In the genomic region with DNA sequence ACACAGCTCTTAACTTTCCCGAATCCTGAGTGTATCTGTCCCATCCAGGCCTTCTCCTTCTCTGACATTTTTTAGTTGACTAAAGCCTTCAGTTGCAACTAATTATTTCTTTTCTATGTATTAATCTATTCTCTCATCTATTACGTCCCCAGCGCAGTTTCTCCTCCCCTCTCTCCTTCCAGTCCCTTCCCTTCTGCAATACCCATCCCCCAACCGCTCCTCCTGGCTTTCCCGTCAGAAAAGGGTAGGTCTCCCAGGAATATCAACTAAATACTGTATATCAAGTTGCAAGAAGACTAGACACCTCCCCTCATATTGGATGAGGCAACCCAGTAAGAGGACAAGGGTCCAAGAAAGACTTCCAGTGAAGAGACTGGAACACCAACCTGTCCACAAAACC, we compare ENCODE assay signal across 8 mouse cellular contexts. TPM values are rescaled to one million over a fixed set of nuclear protein-coding genes. Genes with fewer than 3 reads are reported as not detected.
DNase-seq lines count a peak whose midpoint lies in the region; ATAC-seq and TF ChIP-seq lines count a peak whose summit lies in the region.

No protein-coding gene starts in this region.

- H3K4me3 ChIP-seq in erythroblast, embryonic 14.5 days (replicated peaks), result peak overlapping the region; percentile 46
- peak overlapping the region; percentile 34; the same call in 1 of the 2 replicates for H3K4me3 ChIP-seq in lung, postnatal 0 days (ENCODE audit: low read depth, low read length)
- no peak overlapping the region for H3K4me3 ChIP-seq in lung, adult 2 months (replicated peaks; ENCODE audit: extremely low read depth, low read depth, low read length)
- H3K4me3 ChIP-seq in limb, embryonic 15.5 days, result peak overlapping the region; percentile 32
- peak overlapping the region; percentile 39 for H3K4me3 ChIP-seq in stomach, embryonic 15.5 days (replicated peaks)

- TF ChIP-seq EP300 in lung, postnatal 0 days (IDR thresholded peaks at IDR 0.05), result no peak

- no peak for ATAC-seq in erythroblast, adult 5-6 weeks (replicated peaks; ENCODE audit: low FRiP score, poor library complexity, severe bottlenecking)
- no peak for ATAC-seq in lung, postnatal 0 days
- no peak for ATAC-seq in limb, embryonic 15.5 days (ENCODE audit: insufficient number of reproducible peaks, low FRiP score, low TSS enrichment, low read depth)
- ATAC-seq in stomach, embryonic 15.5 days (ENCODE audit: insufficient read depth, low FRiP score, low read depth), result no peak

- no peak for TF ChIP-seq POLR2A in lung, adult 2 months (IDR thresholded peaks at IDR 0.05; ENCODE audit: borderline replicate concordance, extremely low read depth, low read depth, low read length)

- H3K27me3 ChIP-seq in erythroblast, embryonic 14.5 days (ENCODE audit: control insufficient read depth), result peaks cover 37% of the 10 kb centered on the region
- 0 out of 2 replicates have a peak, but pooled peaks cover 4% of the 10 kb centered on the region for H3K27me3 ChIP-seq in lung, postnatal 0 days (replicated peaks; ENCODE audit: insufficient read depth, low read length)
- no peaks in the 10 kb centered on the region for H3K27me3 ChIP-seq in limb, embryonic 15.5 days
- H3K27me3 ChIP-seq in stomach, embryonic 15.5 days (replicated peaks), result peaks cover 9% of the 10 kb centered on the region; the same call in 1 of the 2 replicates

- H3K4me2 ChIP-seq in lung, postnatal 0 days (replicated peaks; ENCODE audit: low read depth, low read length), result peak overlapping the region; percentile 57
- peak overlapping the region; percentile 56 for H3K4me2 ChIP-seq in limb, embryonic 15.5 days
- peak overlapping the region; percentile 75 for H3K4me2 ChIP-seq in stomach, embryonic 15.5 days

- H3K9me3 ChIP-seq in erythroblast, embryonic 14.5 days (ENCODE audit: control insufficient read depth, low read length), result peaks cover 3% of the 10 kb centered on the region
- no peaks in the 10 kb centered on the region for H3K9me3 ChIP-seq in lung, postnatal 0 days (ENCODE audit: low read length)
- no peaks in the 10 kb centered on the region for H3K9me3 ChIP-seq in limb, embryonic 15.5 days
- no peaks in the 10 kb centered on the region for H3K9me3 ChIP-seq in stomach, embryonic 15.5 days

- TF ChIP-seq CTCF in lung, postnatal 0 days (IDR thresholded peaks at IDR 0.05), result no peak
- no peak for TF ChIP-seq CTCF in lung, adult 2 months (IDR thresholded peaks at IDR 0.05; ENCODE audit: insufficient read depth, low read length)

- H3K27ac ChIP-seq in lung, postnatal 0 days (ENCODE audit: low read length), result no peak overlapping the region
- no peak overlapping the region for H3K27ac ChIP-seq in limb, embryonic 15.5 days
- no peak overlapping the region for H3K27ac ChIP-seq in stomach, embryonic 15.5 days

- DNase-seq in lung, postnatal 0 days (ENCODE audit: low spot score), result no peak
- no peak for DNase-seq in lung, adult 2 months
- DNase-seq in left cerebral cortex, adult 8-10 months (ENCODE audit: low spot score in 2 of 2), result no peak
- DNase-seq in T-cell, adult 2 months (ENCODE audit: low spot score), result no peak

- H3K36me3 ChIP-seq in erythroblast, embryonic 14.5 days (ENCODE audit: control insufficient read depth), result no peaks in the 10 kb centered on the region
- no peaks in the 10 kb centered on the region for H3K36me3 ChIP-seq in lung, postnatal 0 days (ENCODE audit: insufficient read depth, low read length)
- no peaks in the 10 kb centered on the region for H3K36me3 ChIP-seq in limb, embryonic 15.5 days
- no peaks in the 10 kb centered on the region for H3K36me3 ChIP-seq in stomach, embryonic 15.5 days

- 3% methylated on average over 5 of the region's 5 CpGs for WGBS in lung, postnatal 0 days
- 30% methylated on average over 5 of the region's 5 CpGs for whole genome bisulfite sequencing in lung, adult 2 months
- 20% methylated on average over 5 of the region's 5 CpGs for WGBS in limb, embryonic 15.5 days
- WGBS in stomach, embryonic 15.5 days, result 10% methylated on average over 5 of the region's 5 CpGs

- peaks cover 40% of the 10 kb centered on the region for H3K4me1 ChIP-seq in erythroblast, embryonic 14.5 days (ENCODE audit: control insufficient read depth)
- no peaks in the 10 kb centered on the region for H3K4me1 ChIP-seq in lung, postnatal 0 days (ENCODE audit: insufficient read depth, low read depth, low read length)
- no peaks in the 10 kb centered on the region for H3K4me1 ChIP-seq in lung, adult 2 months (ENCODE audit: control insufficient read depth, insufficient read depth, low read length)
- H3K4me1 ChIP-seq in limb, embryonic 15.5 days, result peaks cover 4% of the 10 kb centered on the region
- H3K4me1 ChIP-seq in stomach, embryonic 15.5 days, result peaks cover 10% of the 10 kb centered on the region; the same call in 1 of the 2 replicates

- H3K9ac ChIP-seq in lung, postnatal 0 days (replicated peaks; ENCODE audit: low read depth), result no peak overlapping the region; the same call in 1 of the 2 replicates
- H3K9ac ChIP-seq in limb, embryonic 15.5 days, result no peak overlapping the region
- no peak overlapping the region for H3K9ac ChIP-seq in stomach, embryonic 15.5 days

RNA-seq across cellular contexts. Expression of a gene that starts 22.0 kb away (rescaled TPM):
- polyA plus RNA-seq in erythroblast, embryonic 14.5 days (2012), result not detected in 2 replicates
- not detected in 2 replicates for total RNA-seq in erythroblast, adult 5-6 weeks (2015; ENCODE audit: low replicate concordance)
- not detected in 2 replicates for total RNA-seq in erythroblast, adult 5-6 weeks (2017; ENCODE audit: low replicate concordance)
- 3.7 and 4.4 TPM in 2 replicates for polyA plus RNA-seq in lung, postnatal 0 days (2015; fragmentation: Nextera tagmentation; extraction: Ambion mirVana)
- 8.0 and 10.8 TPM in 2 replicates for polyA plus RNA-seq in lung, adult 2 months (2012; rRNA removed)
- polyA plus RNA-seq in limb, embryonic 15.5 days (2015; fragmentation: Nextera tagmentation; extraction: Ambion mirVana), result 4.6 and 5.5 TPM in 2 replicates
- 3.1 and 4.1 TPM in 2 replicates for polyA plus RNA-seq in stomach, embryonic 15.5 days (2015; fragmentation: Nextera tagmentation; extraction: Ambion mirVana)
- 1 to 10 TPM in 3 of 4 experiments, under 1 TPM in 1; 0.70 to 1.3 (median 1.1) TPM for total RNA-seq in left cerebral cortex, adult 8-10 months (2022)

RNA-seq across cellular contexts. Expression of a gene that starts 22.8 kb away (rescaled TPM):
- not detected in 2 replicates for polyA plus RNA-seq in erythroblast, embryonic 14.5 days (2012)
- total RNA-seq in erythroblast, adult 5-6 weeks (2015; ENCODE audit: low replicate concordance), result not detected in 2 replicates
- not detected in 2 replicates for total RNA-seq in erythroblast, adult 5-6 weeks (2017; ENCODE audit: low replicate concordance)
- polyA plus RNA-seq in lung, postnatal 0 days (2015; fragmentation: Nextera tagmentation; extraction: Ambion mirVana), result 0.02 TPM in 2 replicates
- polyA plus RNA-seq in lung, adult 2 months (2012; rRNA removed), result 0.34 and 0.38 TPM in 2 replicates
- 0.15 and 0.20 TPM in 2 replicates for polyA plus RNA-seq in limb, embryonic 15.5 days (2015; fragmentation: Nextera tagmentation; extraction: Ambion mirVana)
- polyA plus RNA-seq in stomach, embryonic 15.5 days (2015; fragmentation: Nextera tagmentation; extraction: Ambion mirVana), result 0.10 and 0.21 TPM in 2 replicates
- under 1 TPM; 0.08 to 0.49 (median 0.23) TPM for total RNA-seq in left cerebral cortex, adult 8-10 months (2022)

RNA-seq across cellular contexts. Expression of a gene that starts 29.3 kb away (rescaled TPM):
- polyA plus RNA-seq in erythroblast, embryonic 14.5 days (2012), result 0.24 and 0.47 TPM in 2 replicates
- not detected in 2 replicates for total RNA-seq in erythroblast, adult 5-6 weeks (2015; ENCODE audit: low replicate concordance)
- total RNA-seq in erythroblast, adult 5-6 weeks (2017; ENCODE audit: low replicate concordance), result 1.3 and 2.4 TPM in 2 replicates
- polyA plus RNA-seq in lung, postnatal 0 days (2015; fragmentation: Nextera tagmentation; extraction: Ambion mirVana), result 242 and 258 TPM in 2 replicates
- polyA plus RNA-seq in lung, adult 2 months (2012; rRNA removed), result 107 and 140 TPM in 2 replicates
- polyA plus RNA-seq in limb, embryonic 15.5 days (2015; fragmentation: Nextera tagmentation; extraction: Ambion mirVana), result 193 and 202 TPM in 2 replicates
- 156 and 157 TPM in 2 replicates for polyA plus RNA-seq in stomach, embryonic 15.5 days (2015; fragmentation: Nextera tagmentation; extraction: Ambion mirVana)
- 10 to 100 TPM; 27.8 to 37.9 (median 30.3) TPM for total RNA-seq in left cerebral cortex, adult 8-10 months (2022)

RNA-seq across cellular contexts. Expression of a gene that starts 59.5 kb away (rescaled TPM):
- 0.85 and 1.0 TPM in 2 replicates for polyA plus RNA-seq in erythroblast, embryonic 14.5 days (2012)
- total RNA-seq in erythroblast, adult 5-6 weeks (2015; ENCODE audit: low replicate concordance), result 1.7 and 5.4 TPM in 2 replicates
- total RNA-seq in erythroblast, adult 5-6 weeks (2017; ENCODE audit: low replicate concordance), result 2.4 TPM in 1 of 2 replicates, not detected in the other
- 22.2 and 28.8 TPM in 2 replicates for polyA plus RNA-seq in lung, postnatal 0 days (2015; fragmentation: Nextera tagmentation; extraction: Ambion mirVana)
- 12.7 and 13.5 TPM in 2 replicates for polyA plus RNA-seq in lung, adult 2 months (2012; rRNA removed)
- 48.7 and 50.7 TPM in 2 replicates for polyA plus RNA-seq in limb, embryonic 15.5 days (2015; fragmentation: Nextera tagmentation; extraction: Ambion mirVana)
- polyA plus RNA-seq in stomach, embryonic 15.5 days (2015; fragmentation: Nextera tagmentation; extraction: Ambion mirVana), result 86.1 and 95.2 TPM in 2 replicates
- 10 to 100 TPM in 2 of 4 experiments, 1 to 10 TPM in 2; 8.4 to 12.5 (median 9.4) TPM for total RNA-seq in left cerebral cortex, adult 8-10 months (2022)

Comparison
In these comparisons a context has a peak if more than half of its experiments do, and no peak if none do; other contexts are left out.
1. RNA of a gene that starts 29.3 kb away (polyA plus RNA-seq): 242 to 258 TPM in lung, postnatal 0 days, 193 to 202 TPM in limb, embryonic 15.5 days, 156 to 157 TPM in stomach, embryonic 15.5 days and 107 to 140 TPM in lung, adult 2 months; 0.24 to 0.47 TPM in erythroblast, embryonic 14.5 days; every median in the first group is over 10 times any median in the second.
2. Peak in every context shown above with its lines, with median percentiles within 50 percentile points of each other: H3K4me2 ChIP-seq.